ENCODE assay signal across 10 mouse cellular contexts in the genomic region with DNA sequence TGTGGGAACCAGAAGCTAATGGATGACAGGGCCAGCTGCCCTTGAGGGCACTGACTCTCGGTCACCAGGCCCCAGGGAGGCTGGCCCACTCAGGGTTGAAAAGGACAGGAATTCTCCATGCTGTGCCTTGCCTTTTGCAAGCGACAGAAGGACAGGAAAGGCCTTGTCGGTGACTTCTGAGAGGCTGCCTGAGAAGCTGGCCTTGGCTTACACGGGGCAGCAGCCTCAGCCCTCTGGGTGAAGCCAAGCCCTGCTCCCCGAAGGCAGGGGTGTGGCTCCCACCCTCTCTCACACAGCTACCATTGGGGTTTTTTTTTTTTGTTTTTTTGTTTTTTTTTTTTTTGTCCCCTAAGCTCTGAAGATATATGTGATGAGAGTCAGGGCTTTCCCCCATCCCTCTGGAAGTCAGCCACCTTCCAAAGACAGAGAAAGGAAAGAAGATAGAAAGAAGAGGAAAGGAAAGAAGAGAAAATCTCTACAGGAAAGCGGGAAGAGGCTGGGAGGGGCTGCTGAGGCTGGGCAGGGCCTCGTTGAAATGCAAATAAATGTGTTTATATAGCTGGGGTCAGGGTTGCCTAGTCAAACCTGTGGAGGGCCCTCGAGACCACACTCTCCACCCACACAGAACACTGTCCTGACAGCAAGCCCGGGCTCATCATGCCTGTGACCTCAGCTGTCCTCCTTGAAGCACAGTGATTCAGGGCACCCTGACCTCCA. TPM values are rescaled to one million over a fixed set of nuclear protein-coding genes. Genes with fewer than 3 reads are reported as not detected.
DNase-seq lines count a peak whose midpoint lies in the region; ATAC-seq and TF ChIP-seq lines count a peak whose summit lies in the region.
"Had no signal": no experiment of that assay in that cellular context is flagged by ENCODE, and none has a peak within 500 bp of the region (broad histone marks: within the 10 kb centered on the region; RNA-seq: fewer than 3 reads in every experiment).

No protein-coding gene starts in this region.

- H3K9ac ChIP-seq in liver, embryonic 16.5 days (ENCODE audit: low read depth, low read length), result no peak overlapping the region
- peak overlapping the region; percentile 67 for H3K9ac ChIP-seq in hindbrain, embryonic 13.5 days

- H3K4me2 ChIP-seq in liver, embryonic 16.5 days (ENCODE audit: low read depth, low read length), result no peak overlapping the region
- peak overlapping the region; percentile 83 for H3K4me2 ChIP-seq in hindbrain, embryonic 13.5 days

- no peaks in the 10 kb centered on the region for H3K36me3 ChIP-seq in liver, embryonic 16.5 days (ENCODE audit: control insufficient read depth, insufficient read depth)
- H3K36me3 ChIP-seq in hindbrain, embryonic 13.5 days, result no peaks in the 10 kb centered on the region
- H3K36me3 ChIP-seq in small intestine, adult 2 months (ENCODE audit: control insufficient read depth, insufficient read depth, low read length), result no peaks in the 10 kb centered on the region

- no peak for DNase-seq in liver
- peak; percentile 90 for DNase-seq in adrenal gland, postnatal 14 days
- DNase-seq in gastrocnemius, adult 18-20 months (ENCODE audit: low spot score), result no peak
- DNase-seq in ovary, adult 18-20 months (ENCODE audit: low spot score), result no peak
- DNase-seq in left cerebral cortex, adult 9 months (ENCODE audit: low spot score in 2 of 2), result no peak
- DNase-seq: gastrocnemius, postnatal 25 days had no signal

- H3K27me3 ChIP-seq in liver, embryonic 16.5 days (ENCODE audit: control insufficient read depth, insufficient read depth, low read depth, low read length), result peaks cover 39% of the 10 kb centered on the region
- H3K27me3 ChIP-seq in hindbrain, embryonic 13.5 days, result no peaks in the 10 kb centered on the region
- H3K27me3 ChIP-seq in small intestine, adult 2 months (ENCODE audit: control insufficient read depth, insufficient read depth, low read length), result no peaks in the 10 kb centered on the region

- H3K9me3 ChIP-seq in liver, embryonic 16.5 days (replicated peaks; ENCODE audit: control insufficient read depth, low read length), result no peaks in the 10 kb centered on the region
- H3K9me3 ChIP-seq in hindbrain, embryonic 13.5 days, result no peaks in the 10 kb centered on the region
- H3K9me3 ChIP-seq: megakaryocyte, embryonic 14.5 days had no signal

- H3K27ac ChIP-seq in liver, embryonic 16.5 days (ENCODE audit: low read length), result no peak overlapping the region
- peak overlapping the region; percentile 80 for H3K27ac ChIP-seq in hindbrain, embryonic 13.5 days
- H3K27ac ChIP-seq in small intestine, adult 2 months (ENCODE audit: insufficient read depth, low read depth, low read length), result peak overlapping the region; percentile 2; the same call in 1 of the 2 replicates

- H3K4me1 ChIP-seq in liver, embryonic 16.5 days (ENCODE audit: control insufficient read depth, low read depth, low read length), result peaks cover 2% of the 10 kb centered on the region; the same call in 1 of the 2 replicates
- peaks cover 84% of the 10 kb centered on the region for H3K4me1 ChIP-seq in hindbrain, embryonic 13.5 days (replicated peaks)
- peaks cover 27% of the 10 kb centered on the region for H3K4me1 ChIP-seq in small intestine, adult 2 months (ENCODE audit: control insufficient read depth, insufficient read depth, insufficient read length, low read length)

- no peak overlapping the region for H3K4me3 ChIP-seq in liver, embryonic 16.5 days (ENCODE audit: low read depth, low read length)
- peak overlapping the region; percentile 93 for H3K4me3 ChIP-seq in hindbrain, embryonic 13.5 days
- H3K4me3 ChIP-seq in small intestine, adult 2 months (ENCODE audit: low read depth, low read length), result no peak overlapping the region
- H3K4me3 ChIP-seq: megakaryocyte, embryonic 14.5 days had no signal

- 22% methylated on average over 9 of the region's 9 CpGs for WGBS in liver, embryonic 16.5 days (ENCODE audit: insufficient replicate concordance)
- 6% methylated on average over 9 of the region's 9 CpGs for WGBS in hindbrain, embryonic 13.5 days
- WGBS in small intestine, adult 2 months, result 29% methylated on average over 9 of the region's 9 CpGs

- peak; percentile 36; the same call in 1 of the 2 replicates for ATAC-seq in liver, embryonic 16.5 days (ENCODE audit: low read depth)
- ATAC-seq in hindbrain, embryonic 13.5 days (ENCODE audit: low FRiP score), result no peak

- TF ChIP-seq CTCF in small intestine, adult 2 months (IDR thresholded peaks at IDR 0.05; ENCODE audit: extremely low read depth, insufficient read length, insufficient replicate concordance, low read depth, low read length), result no peak

- no peak for TF ChIP-seq POLR2A in small intestine, adult 2 months (IDR thresholded peaks at IDR 0.05; ENCODE audit: low read depth, low read length)

RNA-seq across cellular contexts. Expression of a gene that starts 3.6 kb away (rescaled TPM):
- polyA plus RNA-seq in liver, embryonic 16.5 days (2015; fragmentation: Nextera tagmentation; extraction: Ambion mirVana), result 3.2 and 5.8 TPM in 2 replicates
- 70.9 and 86.9 TPM in 2 replicates for total RNA-seq in adrenal gland, postnatal 14 days (2021)
- polyA plus RNA-seq in hindbrain, embryonic 13.5 days (2015; fragmentation: Nextera tagmentation; extraction: Ambion mirVana), result 109 and 110 TPM in 2 replicates
- 30.8 and 47.0 TPM in 2 replicates for polyA plus RNA-seq in small intestine, adult 2 months (2012; rRNA removed)
- 1 to 10 TPM; 3.9 to 4.5 TPM for total RNA-seq in gastrocnemius, adult 18-20 months (2021)
